Mouse (Mus musculus): ENCODE data around the gene Cplx1.

DNA sequence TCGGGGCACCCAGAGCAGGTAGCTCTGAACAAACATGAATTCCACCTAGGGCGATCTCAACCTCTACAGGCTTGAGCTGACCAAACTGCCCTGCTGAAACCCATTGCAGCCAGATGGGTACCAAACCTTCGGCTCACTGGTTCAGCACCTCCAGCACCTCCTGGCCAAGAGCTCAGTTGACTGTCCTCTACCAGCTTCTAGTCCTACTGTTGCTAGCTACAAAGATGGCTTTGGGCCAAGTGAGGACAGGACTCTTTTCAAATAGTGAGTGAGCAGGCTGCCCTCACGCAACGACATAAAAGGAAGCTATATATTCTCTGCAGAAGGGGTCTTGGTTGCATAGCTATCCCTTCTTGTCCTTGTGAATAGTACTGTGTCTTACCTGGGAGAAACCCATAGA lies 2.2 kb downstream of the Cplx1 start:
- TF ChIP-seq POLR2A (IDR thresholded peaks at IDR 0.05; ENCODE audit: borderline replicate concordance, control insufficient read depth, low read depth, low read length) (no peak), CTCF (IDR thresholded peaks at IDR 0.05; ENCODE audit: control insufficient read depth, insufficient read depth, low read length) (no peak)

Measured in bone marrow, adult 2 months (tissue).